Mouse (Mus musculus) left cerebral cortex, postnatal 14 days (tissue): ENCODE results near the gene Rps6kb1. TPM values are rescaled to one million over a fixed set of nuclear protein-coding genes. Genes with fewer than 3 reads are reported as not detected.
"Not testable (repeated sequence)": the region's sequence is repeated elsewhere in the genome, so short reads cannot be mapped to it uniquely, and the experiment has no call there.

Experiments used
- DNase-seq, 2 experiments: peaks; one replicate each; pipeline ENCODE4 v3.0.0; 2021 to 2022; ENCODE audit warnings: low spot score in 2 of 2, mixed read lengths in 1 of 2
- intact Hi-C: fragments of 180-260 bp; cut with DNase I; formaldehyde crosslinking; loops from one replicate; pipeline ENCODE4 v1.15.1; 2025
- total RNA-seq, 2 experiments: library from RNA; stranded (reverse); gene quantifications; 2 replicates each; pipeline ENCODE4 v1.2.3; 2021

Rps6kb1 gene
- total RNA-seq, 2 experiments from 2014 or later: 38.5 to 38.7 TPM

- intact Hi-C loops: loop anchor here (10.0 kb wide), 1 partner anchor 457 kb away; no protein-coding TSS in a partner anchor
- no peak for DNase-seq
Observed at GRCm38 (mm10) chr11:86558258-86558657, 13.7 kb upstream of the Rps6kb1 start.

- DNase-seq: no peak
- intact Hi-C loops: loop anchor here (10.0 kb wide), 1 partner anchor 461 kb away; no protein-coding TSS in a partner anchor
Observed at GRCm38 (mm10) chr11:86553525-86553924, 8.9 kb upstream of the Rps6kb1 start.

GRCm38 (mm10) chr11:86547412-86547811, 2.8 kb upstream of the Rps6kb1 start:
- intact Hi-C loops: no loop called here
- no peak for DNase-seq

- intact Hi-C loops: no loop called here
- DNase-seq: no peak
Observed at GRCm38 (mm10) chr11:86545556-86545955, 951 bp upstream of the Rps6kb1 start.

GRCm38 (mm10) chr11:86543960-86544638, 506 bp downstream of the Rps6kb1 start:
- peak in 1 of 2 experiments; percentile 6 for DNase-seq
- intact Hi-C loops: no loop called here

- DNase-seq: no peak
- intact Hi-C loops: no loop called here
Observed at GRCm38 (mm10) chr11:86542851-86543250, 1.8 kb downstream of the Rps6kb1 start.

GRCm38 (mm10) chr11:86540476-86540845, 4.1 kb downstream of the Rps6kb1 start:
- intact Hi-C loops: no loop called here
- no peak for DNase-seq

GRCm38 (mm10) chr11:86539716-86540475, 4.7 kb downstream of the Rps6kb1 start:
- no peak for DNase-seq
- intact Hi-C loops: no loop called here

GRCm38 (mm10) chr11:86538786-86539185, 5.8 kb downstream of the Rps6kb1 start:
- intact Hi-C loops: no loop called here
- DNase-seq: no peak

GRCm38 (mm10) chr11:86534201-86534910, 10.2 kb downstream of the Rps6kb1 start:
- intact Hi-C loops: no loop called here

GRCm38 (mm10) chr11:86533302-86533701, 11.3 kb downstream of the Rps6kb1 start:
- DNase-seq, intact Hi-C loops: not testable (repeated sequence)

More at GRCm38 (mm10) chr11:86534201-86534910, 10.2 kb downstream of the Rps6kb1 start:
- no peak for DNase-seq

- intact Hi-C loops: no loop called here
Observed at GRCm38 (mm10) chr11:86532834-86533233, 11.8 kb downstream of the Rps6kb1 start.

GRCm38 (mm10) chr11:86527528-86527927, 17.1 kb downstream of the Rps6kb1 start:
- DNase-seq: no peak
- intact Hi-C loops: no loop called here

More at GRCm38 (mm10) chr11:86532834-86533233, 11.8 kb downstream of the Rps6kb1 start:
- DNase-seq: no peak

- no peak for DNase-seq
- intact Hi-C loops: no loop called here
Observed at GRCm38 (mm10) chr11:86519751-86520150, 24.9 kb downstream of the Rps6kb1 start.

GRCm38 (mm10) chr11:86517229-86517628, 27.4 kb downstream of the Rps6kb1 start:
- DNase-seq: no peak
- intact Hi-C loops: no loop called here

- no peak for DNase-seq
- intact Hi-C loops: no loop called here
Observed at GRCm38 (mm10) chr11:86516620-86517019, 28.0 kb downstream of the Rps6kb1 start.

GRCm38 (mm10) chr11:86507991-86508390, 36.6 kb downstream of the Rps6kb1 start:
- no peak for DNase-seq
- intact Hi-C loops: no loop called here

GRCm38 (mm10) chr11:86507334-86507733, 37.3 kb downstream of the Rps6kb1 start:
- DNase-seq: no peak
- intact Hi-C loops: no loop called here

GRCm38 (mm10) chr11:86503121-86503520, 41.5 kb downstream of the Rps6kb1 start:
- intact Hi-C loops: no loop called here
- DNase-seq: no peak

GRCm38 (mm10) chr11:86500795-86501194, 43.8 kb downstream of the Rps6kb1 start:
- no peak for DNase-seq
- intact Hi-C loops: no loop called here
